Mouse (Mus musculus) G1E (cell line): Measurements from ENCODE around the gene Erich4.

Source experiments
- CTCF ChIP-seq: IDR thresholded peaks from 2 replicates; pipeline ENCODE4 v1.5.1; 2012; ENCODE audit warnings: low read depth, low read length, inconsistent platforms, mixed read lengths
- TAL1 ChIP-seq: conservative IDR thresholded peaks from 2 replicates; pipeline ENCODE4 v1.6.1; 2012; ENCODE audit warnings: low read depth, low read length, inconsistent platforms, mixed read lengths

DNA sequence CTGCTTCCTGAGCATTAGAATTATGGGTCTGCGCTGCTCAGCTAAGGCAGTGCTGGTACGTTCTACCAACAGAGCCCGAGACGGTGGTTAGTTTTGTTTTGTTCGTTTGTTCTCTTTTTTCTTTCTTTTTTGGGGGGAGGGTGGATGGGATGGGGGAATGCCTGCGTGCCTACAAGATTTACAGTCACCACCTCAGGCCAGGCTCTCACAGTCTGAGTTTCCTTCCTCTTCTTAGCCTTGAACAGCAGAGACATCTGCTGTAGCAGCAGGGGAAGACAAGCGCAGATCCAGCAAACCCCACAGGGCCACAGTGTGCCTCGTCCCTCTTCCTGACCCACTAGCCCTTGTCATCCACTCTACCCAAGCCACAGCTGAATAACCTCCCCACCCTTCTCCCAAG, 35.6 kb upstream of the Erich4 start:
- no peak for TF ChIP-seq CTCF
- TF ChIP-seq TAL1, result no peak
